Mouse (Mus musculus) embryonic fibroblast, embryonic 13.5 days (primary cell): ENCODE data around the gene Ptpru.

Experiments
- CTCF ChIP-seq: IDR thresholded peaks from 2 replicates; pipeline ENCODE4 v1.5.1; 2011; ENCODE audit warnings: mild to moderate bottlenecking, control low read depth, low read length, moderate library complexity, borderline replicate concordance; ENCODE audit not compliant: insufficient read depth
- POLR2A ChIP-seq: IDR thresholded peaks from 2 replicates; pipeline ENCODE4 v1.6.1; 2011; ENCODE audit warnings: low read depth, mild to moderate bottlenecking, control low read depth, low read length, moderate library complexity

DNA sequence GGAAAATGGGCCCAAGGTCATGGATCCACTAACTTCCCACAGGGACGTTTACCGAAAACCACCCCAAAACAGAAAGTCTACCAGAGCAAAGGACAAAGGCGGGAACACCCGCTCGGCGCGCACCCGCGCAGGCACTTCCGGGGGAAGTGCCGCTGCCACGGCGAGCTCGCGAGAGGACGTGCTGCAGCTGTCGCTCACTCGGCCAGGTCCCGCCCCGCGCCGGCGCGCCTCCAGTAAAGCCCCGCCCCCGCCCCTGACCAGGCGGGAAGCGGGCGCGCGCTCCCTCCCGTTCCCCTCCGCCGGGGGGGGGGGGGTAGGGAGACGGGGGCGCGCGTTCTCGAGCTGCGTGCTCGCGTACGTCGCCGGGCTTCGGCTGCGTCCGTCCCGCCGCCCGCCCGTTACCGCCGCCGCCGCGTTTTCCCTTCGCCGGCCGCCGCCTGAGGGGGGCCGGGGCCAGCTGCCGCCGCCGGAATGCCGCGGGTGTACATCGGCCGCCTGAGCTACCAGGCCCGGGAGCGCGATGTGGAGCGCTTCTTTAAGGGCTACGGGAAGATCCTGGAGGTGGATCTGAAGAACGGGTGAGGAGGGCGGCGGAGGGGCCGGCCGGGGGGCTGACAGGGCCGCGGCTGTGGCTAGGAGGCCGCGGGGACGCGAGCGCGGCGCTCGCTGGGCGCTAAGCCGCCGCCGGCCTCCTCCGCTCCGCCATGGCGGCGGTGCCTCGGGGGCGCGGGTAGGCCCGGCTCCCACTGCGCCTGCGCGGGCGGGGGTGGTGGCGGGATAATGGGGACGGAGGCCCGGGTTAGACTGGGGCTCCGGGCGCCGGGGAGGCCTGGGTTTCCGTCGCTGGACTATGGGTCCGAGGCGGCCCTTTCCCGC is 35.4 kb upstream of the Ptpru start, which contains the start of gene Srsf4:
- TF ChIP-seq POLR2A (peak; percentile 93), CTCF (no peak)
